Mouse (Mus musculus) frontal cortex, postnatal 36 days (tissue): Measurements from ENCODE around the gene 6030408B16Rik.

Source experiments
- DNase-seq, 2 experiments: peaks; one replicate each; pipeline ENCODE4 v3.0.0; 2022; ENCODE audit warnings: low spot score in 2 of 2

Gene 6030408B16Rik

GRCm38 (mm10) chr15:101293025-101293621 is at the start of gene 6030408B16Rik:
TSS of gene 6030408B16Rik (plus strand) at chr15:101293212.
- no peak for DNase-seq

- no peak for DNase-seq
These were observed 49.0 kb upstream of the 6030408B16Rik start for GRCm38 (mm10) chr15:101244012-101244411.

- DNase-seq: peak; percentile 94 to 97
These were observed 46.5 kb upstream of the 6030408B16Rik start for GRCm38 (mm10) chr15:101246231-101247154.

- DNase-seq: no peak
These were observed 45.9 kb upstream of the 6030408B16Rik start for GRCm38 (mm10) chr15:101247155-101247498.

GRCm38 (mm10) chr15:101248029-101248710 is 44.8 kb upstream of the 6030408B16Rik start:
- no peak for DNase-seq

GRCm38 (mm10) chr15:101250220-101250800 is 42.7 kb upstream of the 6030408B16Rik start:
- DNase-seq: no peak

GRCm38 (mm10) chr15:101251930-101252329 is 41.1 kb upstream of the 6030408B16Rik start:
- no peak for DNase-seq

- DNase-seq: no peak
These were observed 40.4 kb upstream of the 6030408B16Rik start for GRCm38 (mm10) chr15:101252614-101253013.

GRCm38 (mm10) chr15:101253563-101253885 is 39.5 kb upstream of the 6030408B16Rik start:
- DNase-seq: no peak

GRCm38 (mm10) chr15:101253886-101254795 is 38.9 kb upstream of the 6030408B16Rik start, which contains the start of gene Nr4a1:
TSS of gene Nr4a1 (plus strand) at chr15:101254269.
- peak; percentile 80 to 90 for DNase-seq

- DNase-seq: no peak
These were observed 37.1 kb upstream of the 6030408B16Rik start for GRCm38 (mm10) chr15:101255842-101256462.

GRCm38 (mm10) chr15:101256463-101257206 is 36.4 kb upstream of the 6030408B16Rik start:
- DNase-seq: no peak

- no peak for DNase-seq
These were observed 34.6 kb upstream of the 6030408B16Rik start for GRCm38 (mm10) chr15:101258420-101258819.

GRCm38 (mm10) chr15:101259922-101260321 is 33.1 kb upstream of the 6030408B16Rik start:
- DNase-seq: no peak

GRCm38 (mm10) chr15:101260387-101260786 is 32.6 kb upstream of the 6030408B16Rik start:
- no peak for DNase-seq

- no peak for DNase-seq
These were observed 32.0 kb upstream of the 6030408B16Rik start for GRCm38 (mm10) chr15:101260874-101261622.

GRCm38 (mm10) chr15:101262502-101262901 is 30.5 kb upstream of the 6030408B16Rik start:
- DNase-seq: no peak

- DNase-seq: peak; percentile 92 to 93
These were observed 26.7 kb upstream of the 6030408B16Rik start for GRCm38 (mm10) chr15:101266132-101266963.
